In genomic region chr7:37562505-37562904, GRCm38 (mm10) we compare ENCODE assay signal across 7 mouse cellular contexts.
DNase-seq lines count a peak whose midpoint lies in the region; ATAC-seq and TF ChIP-seq lines count a peak whose summit lies in the region.

No protein-coding gene starts in this region.

- no peak for DNase-seq in left cerebral cortex, adult 2 months (ENCODE audit: extremely low spot score in 1 of 2, low spot score in 2 of 2)
- no peak for DNase-seq in left cerebral cortex, adult 9 months (ENCODE audit: low spot score in 2 of 2)
- peak; percentile 19 for DNase-seq in embryonic facial prominence, embryonic 14.5 days (ENCODE audit: low spot score)
- DNase-seq in spleen, postnatal 14 days (ENCODE audit: low spot score in 2 of 2) = no peak
- DNase-seq in frontal cortex, postnatal 10 days (ENCODE audit: low spot score in 2 of 2) = no peak

- no peak for ATAC-seq in embryonic facial prominence, embryonic 14.5 days (ENCODE audit: low read depth)
- no peak for ATAC-seq in hindbrain, embryonic 13.5 days (ENCODE audit: low FRiP score)
- peak; percentile 22 for ATAC-seq in neural tube, embryonic 12.5 days (ENCODE audit: low FRiP score, low read depth)

- H3K36me3 ChIP-seq in embryonic facial prominence, embryonic 14.5 days (ENCODE audit: control insufficient read depth, insufficient read depth, low read length) = no peaks in the 10 kb centered on the region
- H3K36me3 ChIP-seq in hindbrain, embryonic 13.5 days = 0 out of 2 replicates have a peak, but pooled peaks cover under 1% of the 10 kb centered on the region
- H3K36me3 ChIP-seq in neural tube, embryonic 12.5 days = no peaks in the 10 kb centered on the region; the same call in 1 of the 2 replicates

- no peaks in the 10 kb centered on the region for H3K9me3 ChIP-seq in embryonic facial prominence, embryonic 14.5 days (ENCODE audit: control insufficient read depth, low read length)
- H3K9me3 ChIP-seq in hindbrain, embryonic 13.5 days = no peaks in the 10 kb centered on the region
- H3K9me3 ChIP-seq in neural tube, embryonic 12.5 days = no peaks in the 10 kb centered on the region

- H3K9ac ChIP-seq in embryonic facial prominence, embryonic 14.5 days (ENCODE audit: low read depth, low read length) = no peak overlapping the region
- peak overlapping the region; percentile 49; the same call in 1 of the 2 replicates for H3K9ac ChIP-seq in hindbrain, embryonic 13.5 days
- H3K9ac ChIP-seq in neural tube, embryonic 12.5 days = no peak overlapping the region

- no peaks in the 10 kb centered on the region for H3K27me3 ChIP-seq in embryonic facial prominence, embryonic 14.5 days (replicated peaks; ENCODE audit: control insufficient read depth, insufficient read depth, low read length)
- H3K27me3 ChIP-seq in hindbrain, embryonic 13.5 days = no peaks in the 10 kb centered on the region
- H3K27me3 ChIP-seq in neural tube, embryonic 12.5 days (replicated peaks) = no peaks in the 10 kb centered on the region

- peak overlapping the region; percentile 50; the same call in 1 of the 2 replicates for H3K4me2 ChIP-seq in embryonic facial prominence, embryonic 14.5 days (ENCODE audit: low read depth, low read length)
- peak overlapping the region; percentile 41 for H3K4me2 ChIP-seq in hindbrain, embryonic 13.5 days
- H3K4me2 ChIP-seq in neural tube, embryonic 12.5 days (replicated peaks) = peak overlapping the region; percentile 55

- H3K4me3 ChIP-seq in left cerebral cortex, adult 2 months = no peak overlapping the region; the same call in 1 of the 2 replicates
- H3K4me3 ChIP-seq in embryonic facial prominence, embryonic 14.5 days (ENCODE audit: low read depth, low read length) = no peak overlapping the region
- no peak overlapping the region for H3K4me3 ChIP-seq in hindbrain, embryonic 13.5 days
- no peak overlapping the region for H3K4me3 ChIP-seq in neural tube, embryonic 12.5 days

- H3K4me1 ChIP-seq in embryonic facial prominence, embryonic 14.5 days (ENCODE audit: control insufficient read depth, insufficient read depth, low read length) = peaks cover 21% of the 10 kb centered on the region
- H3K4me1 ChIP-seq in hindbrain, embryonic 13.5 days (replicated peaks) = peaks cover 67% of the 10 kb centered on the region
- peaks cover 59% of the 10 kb centered on the region for H3K4me1 ChIP-seq in neural tube, embryonic 12.5 days

- peak overlapping the region; percentile 18; the same call in 1 of the 2 replicates for H3K27ac ChIP-seq in left cerebral cortex, adult 2 months
- H3K27ac ChIP-seq in embryonic facial prominence, embryonic 14.5 days (replicated peaks; ENCODE audit: low read depth, low read length) = peak overlapping the region; percentile 71; the same call in 1 of the 2 replicates
- H3K27ac ChIP-seq in hindbrain, embryonic 13.5 days = peak overlapping the region; percentile 76
- H3K27ac ChIP-seq in neural tube, embryonic 12.5 days = no peak overlapping the region

- intact Hi-C loops in left cerebral cortex, adult 2 months (cut with DNase I) = loop anchor here (10.0 kb wide), 1 partner anchor 212 kb away; the partner anchor contains the start of gene Zfp536

- WGBS in embryonic facial prominence, embryonic 14.5 days = 30% methylated on average over 7 of the region's 7 CpGs
- WGBS in hindbrain, embryonic 13.5 days = 11% methylated on average over 7 of the region's 7 CpGs
- WGBS in neural tube, embryonic 12.5 days = 8% methylated on average over 7 of the region's 7 CpGs

- no peak for TF ChIP-seq CTCF in left cerebral cortex, adult 2 months (IDR thresholded peaks at IDR 0.05)
